Mouse (Mus musculus) spleen, adult 2 months (tissue): ENCODE measurements around the gene Sidt1.

Experiments
- CTCF ChIP-seq: fragments of 200-500 bp; IDR thresholded peaks from 2 replicates; pipeline ENCODE4 v1.5.1; 2011; ENCODE audit warnings: mild to moderate bottlenecking, inconsistent platforms; ENCODE audit not compliant: insufficient read depth, insufficient read length, insufficient replicate concordance; ENCODE audit errors: extremely low read depth
- POLR2A ChIP-seq: fragments of 200-500 bp; IDR thresholded peaks from 2 replicates; pipeline ENCODE4 v1.6.1; 2011; ENCODE audit warnings: low read depth, low read length, inconsistent platforms

GRCm38 (mm10) chr16:44212703-44213102 lies 120.3 kb downstream of the Sidt1 start:
- TF ChIP-seq CTCF (no peak), POLR2A (no peak)
